Mouse (Mus musculus) heart, adult 2 months (tissue): ENCODE data around the gene Gm20481.

Experiments
- CTCF ChIP-seq: fragments of 200-600 bp; IDR thresholded peaks from 2 replicates; pipeline ENCODE4 v1.8.1; 2022; ENCODE audit warnings: antibody characterized with exemption, mild to moderate bottlenecking, moderate library complexity
- EP300 ChIP-seq: fragments of 200-500 bp; IDR thresholded peaks from 2 replicates; pipeline ENCODE4 v1.6.1; 2011; ENCODE audit warnings: low read depth, low read length, control low read depth; ENCODE audit not compliant: insufficient read depth
- POLR2A ChIP-seq: fragments of 200-500 bp; IDR thresholded peaks from 2 replicates; pipeline ENCODE4 v1.6.1; 2011; ENCODE audit warnings: mild to moderate bottlenecking, low read depth, low read length, control low read depth; ENCODE audit not compliant: insufficient read depth

DNA sequence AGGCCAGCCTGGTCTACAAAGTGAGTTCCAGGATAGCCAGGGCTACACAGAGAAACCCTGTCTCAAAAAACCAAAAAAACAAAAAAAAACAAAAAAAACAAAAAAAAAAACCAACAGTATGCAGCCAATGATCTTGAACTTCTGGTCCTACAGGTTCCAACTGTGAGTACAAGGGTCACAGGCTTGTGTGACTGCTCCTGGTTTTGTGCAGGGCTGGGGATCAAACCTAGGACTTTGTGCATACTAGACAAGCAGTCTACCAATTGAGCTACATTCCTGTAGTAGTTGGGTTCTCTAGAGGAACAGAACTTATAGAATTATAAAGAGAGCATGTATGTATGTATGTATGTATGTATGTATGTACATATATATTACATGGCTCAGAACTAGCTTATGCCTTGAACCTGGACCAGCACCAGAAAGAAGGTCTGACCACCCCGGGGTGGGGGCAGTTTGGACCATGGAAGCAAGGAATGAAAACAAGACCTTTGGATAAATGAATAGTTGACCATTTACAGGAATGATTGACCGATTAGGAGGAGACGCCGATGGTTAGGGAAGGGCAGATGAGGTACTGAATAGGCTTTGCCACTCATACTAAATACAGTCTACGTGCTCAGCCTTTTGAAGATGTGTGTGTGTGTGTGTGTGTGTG, 23.1 kb upstream of the Gm20481 start:
- TF ChIP-seq CTCF = no peak
- TF ChIP-seq EP300 = no peak
- no peak for TF ChIP-seq POLR2A
